Comparison of ENCODE assay signal across 8 mouse cellular contexts in genomic region chr9:113742361-113742794, GRCm38 (mm10). TPM values are rescaled to one million over a fixed set of nuclear protein-coding genes. Genes with fewer than 3 reads are reported as not detected.
DNase-seq lines count a peak whose midpoint lies in the region; ATAC-seq lines count a peak whose summit lies in the region.

No protein-coding gene starts in this region.

- peak; percentile 31 for DNase-seq in layer of hippocampus, adult 11-12 months (ENCODE audit: low spot score)
- DNase-seq in layer of hippocampus, adult 9-10 months (ENCODE audit: low spot score) = no peak
- peak; percentile 30 for DNase-seq in cerebellum, adult 11 months
- DNase-seq in hindlimb bud, embryonic 11.5 days (ENCODE audit: extremely low spot score, low read depth, low spot score) = peak; percentile 18
- peak; percentile 13 for DNase-seq in left cerebral cortex, postnatal 4 days
- DNase-seq in midbrain, embryonic 14.5 days = peak; percentile 76
- no peak for DNase-seq in yolk sac, embryonic 10.5 days (ENCODE audit: low spot score)

- peak overlapping the region; percentile 90 for H3K4me2 ChIP-seq in forebrain, embryonic 12.5 days
- H3K4me2 ChIP-seq in midbrain, embryonic 14.5 days (ENCODE audit: low read length) = peak overlapping the region; percentile 65

- peak overlapping the region; percentile 93 for H3K4me3 ChIP-seq in forebrain, embryonic 12.5 days (replicated peaks)
- H3K4me3 ChIP-seq in midbrain, embryonic 14.5 days (replicated peaks; ENCODE audit: low read depth, low read length) = peak overlapping the region; percentile 94

- no peaks in the 10 kb centered on the region for H3K9me3 ChIP-seq in forebrain, embryonic 12.5 days
- H3K9me3 ChIP-seq in midbrain, embryonic 14.5 days (ENCODE audit: control insufficient read depth, low read length) = no peaks in the 10 kb centered on the region

- H3K27ac ChIP-seq in forebrain, embryonic 12.5 days = no peak overlapping the region
- H3K27ac ChIP-seq in midbrain, embryonic 14.5 days (replicated peaks; ENCODE audit: low read depth, low read length) = no peak overlapping the region

- no peak for ATAC-seq in forebrain, embryonic 12.5 days (ENCODE audit: low FRiP score)
- ATAC-seq in midbrain, embryonic 14.5 days (ENCODE audit: low FRiP score, low TSS enrichment) = no peak

- intact Hi-C loops in left cerebral cortex, postnatal 4 days (cut with DNase I) = loop anchor here (5.0 kb wide), 3 partner anchors 85 to 170 kb away; no protein-coding TSS in a partner anchor

- peak overlapping the region; percentile 83 for H3K9ac ChIP-seq in forebrain, embryonic 12.5 days
- H3K9ac ChIP-seq in midbrain, embryonic 14.5 days (replicated peaks; ENCODE audit: low read length) = peak overlapping the region; percentile 67

- H3K27me3 ChIP-seq in forebrain, embryonic 12.5 days = no peaks in the 10 kb centered on the region
- no peaks in the 10 kb centered on the region for H3K27me3 ChIP-seq in midbrain, embryonic 14.5 days (ENCODE audit: control insufficient read depth, insufficient read depth, low read length)

- H3K4me1 ChIP-seq in forebrain, embryonic 12.5 days = peaks cover 12% of the 10 kb centered on the region
- H3K4me1 ChIP-seq in midbrain, embryonic 14.5 days (ENCODE audit: control insufficient read depth, insufficient read depth, low read length) = 0 out of 2 replicates have a peak, but pooled peaks cover 4% of the 10 kb centered on the region

- 5% methylated on average over 17 of the region's 17 CpGs for WGBS in forebrain, embryonic 12.5 days
- WGBS in midbrain, embryonic 14.5 days = 4% methylated on average over 17 of the region's 17 CpGs

- H3K36me3 ChIP-seq in forebrain, embryonic 12.5 days (replicated peaks) = no peaks in the 10 kb centered on the region
- no peaks in the 10 kb centered on the region for H3K36me3 ChIP-seq in midbrain, embryonic 14.5 days (ENCODE audit: control insufficient read depth, insufficient read depth, low read length)

RNA-seq across cellular contexts. Expression of gene Clasp2, which starts 1.1 kb away (rescaled TPM):
- 81.3 and 84.0 TPM in 2 replicates for polyA plus RNA-seq in forebrain, embryonic 12.5 days (2016; fragmentation: Nextera tagmentation; extraction: Ambion mirVana)
- total RNA-seq in left cerebral cortex, postnatal 4 days (2021) = 100 to 1,000 TPM; 306 to 307 TPM
- polyA plus RNA-seq in midbrain, embryonic 14.5 days (2014; fragmentation: Nextera tagmentation; extraction: Ambion mirVana) = 150 and 152 TPM in 2 replicates

RNA-seq across cellular contexts. Expression of gene Pdcd6ip, which starts 34.3 kb away (rescaled TPM):
- polyA plus RNA-seq in forebrain, embryonic 12.5 days (2016; fragmentation: Nextera tagmentation; extraction: Ambion mirVana) = 54.3 and 57.4 TPM in 2 replicates
- 10 to 100 TPM; 55.5 to 60.4 TPM for total RNA-seq in left cerebral cortex, postnatal 4 days (2021)
- polyA plus RNA-seq in midbrain, embryonic 14.5 days (2014; fragmentation: Nextera tagmentation; extraction: Ambion mirVana) = 22.7 and 41.3 TPM in 2 replicates

Comparison
In these comparisons a context has a peak if more than half of its experiments do, and no peak if none do; other contexts are left out.
1. DNase-seq: peak in layer of hippocampus, adult 11-12 months (single experiment), cerebellum, adult 11 months (single experiment), hindlimb bud, embryonic 11.5 days (single experiment), left cerebral cortex, postnatal 4 days (single experiment) and midbrain, embryonic 14.5 days (single experiment); none in layer of hippocampus, adult 9-10 months (single experiment) and yolk sac, embryonic 10.5 days (single experiment).